Mouse (Mus musculus): ENCODE measurements around the gene Cdkn2aip. TPM values are rescaled to one million over a fixed set of nuclear protein-coding genes. Genes with fewer than 3 reads are reported as not detected.

The Cdkn2aip gene
- polyA plus RNA-seq, 1 experiment from 2014 or later: 41.3 TPM

GRCm38 (mm10) chr8:47737120-47737519, 23.4 kb upstream of the Cdkn2aip start:
- WGBS: 72% methylated on average over 7 of the region's 7 CpGs
- H3K4me1 ChIP-seq: no peaks in the 10 kb centered on the region
- ATAC-seq (ENCODE audit: low FRiP score): no peak

GRCm38 (mm10) chr8:47729324-47729723, 15.6 kb upstream of the Cdkn2aip start:
- Histone ChIP-seq H3K4me1 (peaks cover 4% of the 10 kb centered on the region; the same call in 1 of the 2 replicates), H3K27ac (no peak overlapping the region), H3K9ac (no peak overlapping the region), H3K4me3 (replicated peaks) (no peak overlapping the region), H3K36me3 (replicated peaks) (no peaks in the 10 kb centered on the region), H3K9me3 (no peaks in the 10 kb centered on the region), H3K4me2 (no peak overlapping the region), H3K27me3 (peaks cover 36% of the 10 kb centered on the region)
- no peak for ATAC-seq (ENCODE audit: low FRiP score)
- WGBS: 92% methylated on average over 7 of the region's 7 CpGs

More at GRCm38 (mm10) chr8:47737120-47737519, 23.4 kb upstream of the Cdkn2aip start:
- Histone ChIP-seq H3K36me3 (replicated peaks) (no peaks in the 10 kb centered on the region), H3K27ac (no peak overlapping the region), H3K27me3 (peaks cover 5% of the 10 kb centered on the region; the same call in 1 of the 2 replicates), H3K9me3 (no peaks in the 10 kb centered on the region), H3K4me2 (no peak overlapping the region), H3K9ac (no peak overlapping the region), H3K4me3 (replicated peaks) (no peak overlapping the region)

GRCm38 (mm10) chr8:47726945-47727344, 13.2 kb upstream of the Cdkn2aip start:
- Histone ChIP-seq H3K9ac (no peak overlapping the region), H3K4me3 (replicated peaks) (no peak overlapping the region), H3K27ac (no peak overlapping the region), H3K27me3 (peaks cover 36% of the 10 kb centered on the region), H3K36me3 (replicated peaks) (no peaks in the 10 kb centered on the region), H3K4me1 (peaks cover 4% of the 10 kb centered on the region; the same call in 1 of the 2 replicates), H3K4me2 (no peak overlapping the region), H3K9me3 (no peaks in the 10 kb centered on the region)
- ATAC-seq (ENCODE audit: low FRiP score): no peak
- 5% methylated on average over 6 of the region's 6 CpGs for WGBS

GRCm38 (mm10) chr8:47721609-47722008, 7.9 kb upstream of the Cdkn2aip start:
- no peak overlapping the region for H3K4me2 ChIP-seq
- no peaks in the 10 kb centered on the region for H3K36me3 ChIP-seq (replicated peaks)
- ATAC-seq (ENCODE audit: low FRiP score): no peak
- no peaks in the 10 kb centered on the region for H3K4me1 ChIP-seq
- 0 out of 2 replicates have a peak, but pooled peaks cover 8% of the 10 kb centered on the region for H3K27me3 ChIP-seq
- no peak overlapping the region for H3K9ac ChIP-seq
- H3K27ac ChIP-seq: no peak overlapping the region
- no peaks in the 10 kb centered on the region for H3K9me3 ChIP-seq
- H3K4me3 ChIP-seq (replicated peaks): no peak overlapping the region
- WGBS: 88% methylated on average over 4 of the region's 4 CpGs

- no peaks in the 10 kb centered on the region for H3K36me3 ChIP-seq (replicated peaks)
- H3K27ac ChIP-seq: no peak overlapping the region
- H3K9me3 ChIP-seq: no peaks in the 10 kb centered on the region
- H3K4me2 ChIP-seq: no peak overlapping the region
- H3K9ac ChIP-seq: no peak overlapping the region
- 43% methylated on average over 11 of the region's 11 CpGs for WGBS
- no peak for ATAC-seq (ENCODE audit: low FRiP score)
- H3K4me3 ChIP-seq (replicated peaks): no peak overlapping the region
- H3K27me3 ChIP-seq: no peaks in the 10 kb centered on the region
- peaks cover 3% of the 10 kb centered on the region; the same call in 1 of the 2 replicates for H3K4me1 ChIP-seq
Measured at GRCm38 (mm10) chr8:47718641-47719040, 4.9 kb upstream of the Cdkn2aip start.

- Histone ChIP-seq H3K4me2 (peak overlapping the region; percentile 67), H3K36me3 (replicated peaks) (peaks cover 25% of the 10 kb centered on the region), H3K4me1 (peaks cover 21% of the 10 kb centered on the region), H3K27ac (peak overlapping the region; percentile 96), H3K9me3 (no peaks in the 10 kb centered on the region), H3K27me3 (no peaks in the 10 kb centered on the region), H3K4me3 (replicated peaks) (peak overlapping the region; percentile 94), H3K9ac (peak overlapping the region; percentile 95)
- WGBS: under 1% methylated on average over 44 of the region's 44 CpGs
- ATAC-seq (ENCODE audit: low FRiP score): peak; percentile 45
Measured at GRCm38 (mm10) chr8:47713171-47713663, 515 bp downstream of the Cdkn2aip start.

- Histone ChIP-seq H3K27me3 (no peaks in the 10 kb centered on the region), H3K27ac (no peak overlapping the region), H3K4me1 (peaks cover 18% of the 10 kb centered on the region), H3K4me2 (no peak overlapping the region), H3K36me3 (replicated peaks) (peaks cover 43% of the 10 kb centered on the region), H3K9ac (no peak overlapping the region), H3K4me3 (replicated peaks) (no peak overlapping the region), H3K9me3 (no peaks in the 10 kb centered on the region)
- 89% methylated on average over 5 of the region's 5 CpGs for WGBS
- ATAC-seq (ENCODE audit: low FRiP score): no peak
Measured at GRCm38 (mm10) chr8:47708106-47708505, 5.6 kb downstream of the Cdkn2aip start.

- H3K9me3 ChIP-seq: no peaks in the 10 kb centered on the region
- peaks cover 38% of the 10 kb centered on the region for H3K36me3 ChIP-seq (replicated peaks)
- no peak overlapping the region for H3K4me2 ChIP-seq
- no peak overlapping the region for H3K27ac ChIP-seq
- H3K4me1 ChIP-seq: peaks cover 9% of the 10 kb centered on the region; the same call in 1 of the 2 replicates
- 91% methylated on average over 8 of the region's 8 CpGs for WGBS
- no peak for ATAC-seq (ENCODE audit: low FRiP score)
- H3K4me3 ChIP-seq (replicated peaks): no peak overlapping the region
- no peaks in the 10 kb centered on the region for H3K27me3 ChIP-seq
- H3K9ac ChIP-seq: no peak overlapping the region
Measured at GRCm38 (mm10) chr8:47706746-47707145, 7.0 kb downstream of the Cdkn2aip start.

- ATAC-seq (ENCODE audit: low FRiP score): no peak
- H3K9ac ChIP-seq: no peak overlapping the region
- H3K4me2 ChIP-seq: no peak overlapping the region
- 0 out of 2 replicates have a peak, but pooled peaks cover 5% of the 10 kb centered on the region for H3K9me3 ChIP-seq
- no peaks in the 10 kb centered on the region for H3K27me3 ChIP-seq
- 56% methylated on average over 1 of the region's 1 CpGs for WGBS
- H3K4me3 ChIP-seq (replicated peaks): no peak overlapping the region
- peaks cover 11% of the 10 kb centered on the region for H3K36me3 ChIP-seq (replicated peaks)
- H3K27ac ChIP-seq: no peak overlapping the region
- H3K4me1 ChIP-seq: no peaks in the 10 kb centered on the region
Measured at GRCm38 (mm10) chr8:47702333-47702732, 11.4 kb downstream of the Cdkn2aip start.

GRCm38 (mm10) chr8:47697696-47698095, 16.0 kb downstream of the Cdkn2aip start:
- ATAC-seq (ENCODE audit: low FRiP score): no peak

GRCm38 (mm10) chr8:47695431-47696105, 18.2 kb downstream of the Cdkn2aip start:
- Histone ChIP-seq H3K4me3 (replicated peaks) (no peak overlapping the region), H3K4me1 (peaks cover 10% of the 10 kb centered on the region), H3K27me3 (peaks cover 9% of the 10 kb centered on the region; the same call in 1 of the 2 replicates), H3K9ac (no peak overlapping the region), H3K36me3 (replicated peaks) (no peaks in the 10 kb centered on the region), H3K9me3 (no peaks in the 10 kb centered on the region), H3K4me2 (no peak overlapping the region), H3K27ac (no peak overlapping the region)
- 87% methylated on average over 5 of the region's 5 CpGs for WGBS
- ATAC-seq (ENCODE audit: low FRiP score): no peak

More at GRCm38 (mm10) chr8:47697696-47698095, 16.0 kb downstream of the Cdkn2aip start:
- Histone ChIP-seq H3K4me1 (no peaks in the 10 kb centered on the region), H3K4me2 (no peak overlapping the region), H3K9me3 (0 out of 2 replicates have a peak, but pooled peaks cover 5% of the 10 kb centered on the region), H3K4me3 (replicated peaks) (no peak overlapping the region), H3K27me3 (no peaks in the 10 kb centered on the region), H3K27ac (no peak overlapping the region), H3K9ac (no peak overlapping the region), H3K36me3 (replicated peaks) (no peaks in the 10 kb centered on the region)
- WGBS: 67% methylated on average over 1 of the region's 1 CpGs

- Histone ChIP-seq H3K9me3 (no peaks in the 10 kb centered on the region; the same call in 1 of the 2 replicates), H3K27ac (no peak overlapping the region), H3K4me3 (replicated peaks) (no peak overlapping the region), H3K27me3 (peaks cover 9% of the 10 kb centered on the region; the same call in 1 of the 2 replicates), H3K36me3 (replicated peaks) (no peaks in the 10 kb centered on the region), H3K9ac (no peak overlapping the region), H3K4me2 (no peak overlapping the region), H3K4me1 (peaks cover 12% of the 10 kb centered on the region)
- ATAC-seq (ENCODE audit: low FRiP score): no peak
- WGBS: 31% methylated on average over 2 of the region's 2 CpGs
Measured at GRCm38 (mm10) chr8:47693119-47693518, 20.6 kb downstream of the Cdkn2aip start.

All from forebrain, embryonic 12.5 days (tissue).